Mouse (Mus musculus): ENCODE data around the gene Adamts2. TPM values are rescaled to one million over a fixed set of nuclear protein-coding genes. Genes with fewer than 3 reads are reported as not detected.

Gene Adamts2
- polyA plus RNA-seq, 1 experiment from 2014 or later = 12.2 TPM

GRCm38 (mm10) chr11:50653746-50654431 lies 52.0 kb downstream of the Adamts2 start:
- Histone ChIP-seq H3K4me3 (ENCODE audit: low read depth, low read length) (no peak overlapping the region), H3K9ac (ENCODE audit: low read length) (no peak overlapping the region), H3K27ac (replicated peaks) (no peak overlapping the region; the same call in 1 of the 2 replicates), H3K9me3 (ENCODE audit: control insufficient read depth, low read length) (no peaks in the 10 kb centered on the region), H3K4me1 (replicated peaks; ENCODE audit: control insufficient read depth, insufficient read depth) (no peaks in the 10 kb centered on the region), H3K27me3 (ENCODE audit: control insufficient read depth, insufficient read depth, low read length) (no peaks in the 10 kb centered on the region), H3K36me3 (ENCODE audit: control insufficient read depth, insufficient read depth, low read length) (no peaks in the 10 kb centered on the region), H3K4me2 (replicated peaks; ENCODE audit: low read depth) (no peak overlapping the region)
- 52% methylated on average over 9 of the region's 9 CpGs for WGBS
- no peak for TF ChIP-seq EP300 (optimal IDR thresholded peaks at IDR 0.05)
- TF ChIP-seq CTCF (IDR thresholded peaks at IDR 0.05; ENCODE audit: low read depth) = no peak
- ATAC-seq (ENCODE audit: low FRiP score, low TSS enrichment) (peak; percentile 35; the same call in 1 of the 2 replicates), DNase-seq (ENCODE audit: low spot score) (no peak)

GRCm38 (mm10) chr11:50658826-50659225 lies 56.9 kb downstream of the Adamts2 start:
- TF ChIP-seq CTCF (IDR thresholded peaks at IDR 0.05; ENCODE audit: low read depth) = no peak
- Histone ChIP-seq H3K4me1 (replicated peaks; ENCODE audit: control insufficient read depth, insufficient read depth) (no peaks in the 10 kb centered on the region), H3K36me3 (ENCODE audit: control insufficient read depth, insufficient read depth, low read length) (no peaks in the 10 kb centered on the region), H3K9ac (ENCODE audit: low read length) (no peak overlapping the region), H3K27ac (replicated peaks) (no peak overlapping the region), H3K4me2 (replicated peaks; ENCODE audit: low read depth) (no peak overlapping the region), H3K9me3 (ENCODE audit: control insufficient read depth, low read length) (no peaks in the 10 kb centered on the region), H3K27me3 (ENCODE audit: control insufficient read depth, insufficient read depth, low read length) (no peaks in the 10 kb centered on the region), H3K4me3 (ENCODE audit: low read depth, low read length) (no peak overlapping the region)
- DNase-seq (ENCODE audit: low spot score) = no peak
- WGBS = 71% methylated on average over 6 of the region's 6 CpGs
- ATAC-seq (ENCODE audit: low FRiP score, low TSS enrichment) = no peak

GRCm38 (mm10) chr11:50662176-50662575 lies 60.3 kb downstream of the Adamts2 start:
- Histone ChIP-seq H3K9ac (ENCODE audit: low read length) (no peak overlapping the region), H3K36me3 (ENCODE audit: control insufficient read depth, insufficient read depth, low read length) (no peaks in the 10 kb centered on the region), H3K27ac (replicated peaks) (no peak overlapping the region), H3K4me1 (replicated peaks; ENCODE audit: control insufficient read depth, insufficient read depth) (no peaks in the 10 kb centered on the region), H3K27me3 (ENCODE audit: control insufficient read depth, insufficient read depth, low read length) (no peaks in the 10 kb centered on the region), H3K4me3 (ENCODE audit: low read depth, low read length) (no peak overlapping the region), H3K9me3 (ENCODE audit: control insufficient read depth, low read length) (no peaks in the 10 kb centered on the region), H3K4me2 (replicated peaks; ENCODE audit: low read depth) (no peak overlapping the region)
- ATAC-seq (ENCODE audit: low FRiP score, low TSS enrichment) (no peak), DNase-seq (ENCODE audit: low spot score) (no peak)
- 89% methylated on average over 3 of the region's 3 CpGs for WGBS
- TF ChIP-seq CTCF (IDR thresholded peaks at IDR 0.05; ENCODE audit: low read depth) (no peak), EP300 (optimal IDR thresholded peaks at IDR 0.05) (no peak)

- Histone ChIP-seq H3K27me3 (ENCODE audit: control insufficient read depth, insufficient read depth, low read length) (no peaks in the 10 kb centered on the region), H3K4me3 (ENCODE audit: low read depth, low read length) (no peak overlapping the region), H3K4me2 (replicated peaks; ENCODE audit: low read depth) (no peak overlapping the region), H3K4me1 (replicated peaks; ENCODE audit: control insufficient read depth, insufficient read depth) (peaks cover 3% of the 10 kb centered on the region; the same call in 1 of the 2 replicates), H3K9ac (ENCODE audit: low read length) (no peak overlapping the region), H3K36me3 (ENCODE audit: control insufficient read depth, insufficient read depth, low read length) (no peaks in the 10 kb centered on the region), H3K9me3 (ENCODE audit: control insufficient read depth, low read length) (no peaks in the 10 kb centered on the region), H3K27ac (replicated peaks) (no peak overlapping the region)
- ATAC-seq (ENCODE audit: low FRiP score, low TSS enrichment) = no peak
- WGBS = 50% methylated on average over 4 of the region's 4 CpGs
- DNase-seq (ENCODE audit: low spot score) = no peak
- TF ChIP-seq CTCF (IDR thresholded peaks at IDR 0.05; ENCODE audit: low read depth) (no peak), EP300 (optimal IDR thresholded peaks at IDR 0.05) (no peak)
Observed at GRCm38 (mm10) chr11:50664826-50665225, 62.9 kb downstream of the Adamts2 start.

GRCm38 (mm10) chr11:50669542-50670362 lies 67.9 kb downstream of the Adamts2 start:
- no peaks in the 10 kb centered on the region for H3K36me3 ChIP-seq (ENCODE audit: control insufficient read depth, insufficient read depth, low read length)
- H3K9me3 ChIP-seq (ENCODE audit: control insufficient read depth, low read length) = no peaks in the 10 kb centered on the region
- TF ChIP-seq CTCF (IDR thresholded peaks at IDR 0.05; ENCODE audit: low read depth) (no peak; the same call in 1 of the 2 replicates), EP300 (optimal IDR thresholded peaks at IDR 0.05) (no peak)
- peak overlapping the region; percentile 2; the same call in 1 of the 2 replicates for H3K27ac ChIP-seq (replicated peaks)
- WGBS = 59% methylated on average over 9 of the region's 9 CpGs
- peaks cover 3% of the 10 kb centered on the region; the same call in 1 of the 2 replicates for H3K4me1 ChIP-seq (replicated peaks; ENCODE audit: control insufficient read depth, insufficient read depth)
- ATAC-seq (ENCODE audit: low FRiP score, low TSS enrichment) = peak; percentile 39; the same call in 1 of the 2 replicates
- H3K4me3 ChIP-seq (ENCODE audit: low read depth, low read length) = no peak overlapping the region
- peak; percentile 53 for DNase-seq (ENCODE audit: low spot score)
- no peaks in the 10 kb centered on the region for H3K27me3 ChIP-seq (ENCODE audit: control insufficient read depth, insufficient read depth, low read length)
- no peak overlapping the region for H3K4me2 ChIP-seq (replicated peaks; ENCODE audit: low read depth)
- H3K9ac ChIP-seq (ENCODE audit: low read length) = no peak overlapping the region

GRCm38 (mm10) chr11:50670363-50670725 lies 68.5 kb downstream of the Adamts2 start:
- ATAC-seq (ENCODE audit: low FRiP score, low TSS enrichment) (no peak), DNase-seq (ENCODE audit: low spot score) (no peak)
- Histone ChIP-seq H3K4me1 (replicated peaks; ENCODE audit: control insufficient read depth, insufficient read depth) (peaks cover 3% of the 10 kb centered on the region; the same call in 1 of the 2 replicates), H3K36me3 (ENCODE audit: control insufficient read depth, insufficient read depth, low read length) (no peaks in the 10 kb centered on the region), H3K27ac (replicated peaks) (peak overlapping the region; percentile 2; the same call in 1 of the 2 replicates), H3K4me3 (ENCODE audit: low read depth, low read length) (no peak overlapping the region), H3K27me3 (ENCODE audit: control insufficient read depth, insufficient read depth, low read length) (no peaks in the 10 kb centered on the region), H3K9ac (ENCODE audit: low read length) (no peak overlapping the region), H3K4me2 (replicated peaks; ENCODE audit: low read depth) (no peak overlapping the region), H3K9me3 (ENCODE audit: control insufficient read depth, low read length) (no peaks in the 10 kb centered on the region)
- no peak for TF ChIP-seq EP300 (optimal IDR thresholded peaks at IDR 0.05)
- no peak for TF ChIP-seq CTCF (IDR thresholded peaks at IDR 0.05; ENCODE audit: low read depth)
- 51% methylated on average over 5 of the region's 5 CpGs for WGBS

Measured in stomach, postnatal 0 days (tissue).